Mouse (Mus musculus): Measurements from ENCODE around the gene Sept10. TPM values are rescaled to one million over a fixed set of nuclear protein-coding genes. Genes with fewer than 3 reads are reported as not detected.
"Not testable (repeated sequence)": the region's sequence is repeated elsewhere in the genome, so short reads cannot be mapped to it uniquely, and the experiment has no call there.

Sept10 gene
- polyA plus RNA-seq, 1 experiment: 22.1 TPM

- DNase-seq (ENCODE audit: low read depth): peak; percentile 62
- TF ChIP-seq POLR2A (IDR thresholded peaks at IDR 0.05; ENCODE audit: borderline replicate concordance, extremely low read depth, insufficient read depth, insufficient read length, poor library complexity, severe bottlenecking) (no peak), CTCF (IDR thresholded peaks at IDR 0.05; ENCODE audit: borderline replicate concordance, extremely low read depth, insufficient read depth, insufficient read length) (no peak)
Observed at GRCm38 (mm10) chr10:59104683-59105082, 117.0 kb downstream of the Sept10 start.

- not testable (repeated sequence) for DNase-seq (ENCODE audit: low read depth)
Observed at GRCm38 (mm10) chr10:59103076-59103475, 118.6 kb downstream of the Sept10 start.

- DNase-seq (ENCODE audit: low read depth): peak; percentile 87
Observed at GRCm38 (mm10) chr10:59091988-59092387, 129.7 kb downstream of the Sept10 start.

More at GRCm38 (mm10) chr10:59091988-59092387, 129.7 kb downstream of the Sept10 start:
- TF ChIP-seq POLR2A (IDR thresholded peaks at IDR 0.05; ENCODE audit: borderline replicate concordance, extremely low read depth, insufficient read depth, insufficient read length, poor library complexity, severe bottlenecking) (no peak), CTCF (IDR thresholded peaks at IDR 0.05; ENCODE audit: borderline replicate concordance, extremely low read depth, insufficient read depth, insufficient read length) (no peak)

Other genes with a start within 250 kb of the Sept10 start
- gene Sowahc, start 106 bp upstream of the Sept10 start, polyA plus RNA-seq (2012; rRNA removed): 6.8 and 9.5 TPM in 2 replicates
- gene P4ha1, start 101.4 kb upstream of the Sept10 start, polyA plus RNA-seq (2012; rRNA removed): 16.0 and 21.0 TPM in 2 replicates
- gene Gm10273, start 173.8 kb upstream of the Sept10 start, polyA plus RNA-seq (2012; rRNA removed): 4.9 and 7.1 TPM in 2 replicates
- gene Pla2g12b, start 181.8 kb upstream of the Sept10 start, polyA plus RNA-seq (2012; rRNA removed): 0.08 TPM in 1 of 2 replicates, not detected in the other
- 0.42 and 0.50 TPM in 2 replicates for gene Oit3, start 219.9 kb upstream of the Sept10 start, polyA plus RNA-seq (2012; rRNA removed)

Measured in brain, embryonic 14.5 days (tissue).